Mouse (Mus musculus): ENCODE measurements at regions not wholly inside any gene's neighbourhood (a gene's known extent, or its start where the extent isn't known, plus 50 kb on each side); places are given as distances from the start of the nearest gene placed in this dataset.
A peak's percentile ranks its signal among the peaks of the same experiment; 100 is the strongest.

DNA sequence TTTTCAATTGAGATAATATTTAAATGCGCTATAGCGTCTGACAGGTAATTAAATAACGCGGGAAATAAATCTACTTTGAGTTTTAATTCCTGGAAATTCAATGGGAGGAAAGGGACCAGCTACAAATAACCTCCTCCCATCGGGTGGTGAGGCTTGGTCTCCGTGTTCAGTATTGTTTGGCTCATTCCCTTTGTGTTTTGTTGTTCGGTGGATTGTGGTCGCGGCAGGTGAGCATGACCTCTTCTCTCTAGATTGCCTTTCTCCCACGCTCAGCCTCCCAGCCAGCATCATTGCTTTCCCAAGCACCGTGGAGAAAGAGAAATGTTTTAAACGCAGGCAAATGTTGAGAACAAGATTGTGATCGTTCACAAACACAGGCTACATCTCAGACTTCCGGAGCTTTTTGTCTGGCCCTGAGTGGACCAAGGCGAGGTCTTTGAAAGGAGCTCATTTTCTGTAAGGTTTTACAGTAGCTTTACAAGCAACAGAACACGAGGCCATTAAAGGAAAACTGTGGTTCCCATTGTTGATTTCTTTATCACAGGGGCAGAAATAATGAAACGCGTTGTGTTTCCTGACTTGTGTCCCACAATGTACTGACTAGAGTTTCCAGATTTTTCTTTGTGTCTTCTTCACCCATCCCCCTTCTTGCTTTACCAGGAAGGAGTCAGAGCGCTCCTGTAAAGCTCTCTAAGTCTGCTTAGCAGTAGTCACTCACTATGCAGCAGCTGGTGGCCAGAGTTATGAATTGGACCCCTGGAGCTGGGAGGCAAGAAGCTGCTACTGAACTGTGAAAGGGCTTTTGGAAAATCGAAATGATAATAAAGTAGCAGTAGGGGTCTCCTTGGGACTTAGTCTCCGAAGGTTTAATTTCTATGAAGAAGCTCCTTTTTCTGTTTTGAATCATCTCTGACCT is 337.7 kb downstream of the Galc start:
- no peak for DNase-seq (ENCODE audit: low read depth, low spot score)

DNA sequence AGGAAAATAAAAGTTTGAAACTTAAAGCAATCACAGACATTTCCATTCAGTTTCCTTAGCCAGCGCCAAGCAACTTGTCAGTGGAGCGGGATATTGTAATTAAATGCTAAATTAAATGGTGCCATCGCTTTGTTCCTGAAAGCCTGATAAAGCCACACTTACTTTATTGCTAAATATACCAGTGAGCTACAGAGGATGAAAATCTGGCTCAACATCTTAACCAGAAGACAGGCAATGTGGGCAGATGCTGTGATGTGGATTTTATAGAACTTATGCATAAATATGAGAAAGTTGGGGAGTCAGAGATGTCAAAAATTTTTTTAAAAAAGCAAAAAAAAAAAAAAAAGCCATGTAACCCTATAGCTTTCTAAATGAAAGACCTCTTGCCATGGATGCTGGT is 340.8 kb downstream of the Galc start:
- no peak for DNase-seq (ENCODE audit: low read depth, low spot score)

- DNase-seq (ENCODE audit: low read depth, low spot score), result no peak
These were observed 344.2 kb downstream of the Galc start for GRCm38 (mm10) chr12:97915026-97915425.

- DNase-seq (ENCODE audit: low read depth, low spot score), result no peak
These were observed 346.5 kb downstream of the Galc start for GRCm38 (mm10) chr12:97912730-97913129.

DNA sequence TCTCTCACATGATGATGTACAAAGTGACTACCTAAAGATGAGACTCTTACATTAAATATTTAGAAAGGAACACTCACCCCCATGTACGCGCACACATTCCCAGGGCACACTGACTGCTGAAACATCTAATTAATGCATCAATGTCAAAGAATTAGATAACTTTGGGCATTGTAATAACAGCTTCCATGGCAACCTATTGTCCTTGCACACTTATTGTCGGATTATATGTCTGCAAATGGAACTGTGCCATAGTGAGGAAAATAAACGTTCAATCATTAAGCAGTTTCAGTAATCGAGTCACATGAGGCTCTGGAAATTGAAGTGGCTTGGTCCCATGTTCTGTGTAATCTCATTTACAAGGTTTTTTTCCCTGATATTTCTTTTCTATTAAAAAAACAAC is 360.0 kb downstream of the Galc start:
- no peak for DNase-seq (ENCODE audit: low read depth, low spot score)

DNA sequence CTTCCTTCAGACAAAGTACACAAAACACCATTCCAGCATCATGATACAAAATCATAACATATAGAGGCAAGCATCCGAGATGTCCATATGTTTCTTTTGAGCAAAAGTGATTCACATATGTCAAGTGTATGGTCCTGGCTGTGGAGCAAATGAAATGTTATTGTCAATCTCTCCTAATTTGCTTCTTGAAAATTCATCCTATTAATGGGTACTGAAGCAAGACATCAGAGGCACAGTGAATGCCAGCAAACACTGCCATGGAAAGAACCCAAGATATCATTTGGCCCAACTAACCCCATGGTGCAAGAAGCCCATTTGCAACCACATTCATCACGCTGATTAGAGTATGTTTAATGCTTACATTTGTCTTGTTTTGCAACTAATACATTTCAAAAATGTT is 361.1 kb downstream of the Galc start:
- no peak for DNase-seq (ENCODE audit: low read depth, low spot score)

- DNase-seq (ENCODE audit: low read depth, low spot score), result no peak
These were observed 363.3 kb downstream of the Galc start for GRCm38 (mm10) chr12:97895981-97896380.

- DNase-seq (ENCODE audit: low read depth, low spot score), result no peak
These were observed 370.3 kb downstream of the Galc start for GRCm38 (mm10) chr12:97888801-97889455.

GRCm38 (mm10) chr12:97888291-97888800 is 370.9 kb downstream of the Galc start:
- DNase-seq (ENCODE audit: low read depth, low spot score), result no peak

GRCm38 (mm10) chr12:97882439-97882838 is 376.8 kb downstream of the Galc start:
- DNase-seq (ENCODE audit: low read depth, low spot score), result no peak

DNA sequence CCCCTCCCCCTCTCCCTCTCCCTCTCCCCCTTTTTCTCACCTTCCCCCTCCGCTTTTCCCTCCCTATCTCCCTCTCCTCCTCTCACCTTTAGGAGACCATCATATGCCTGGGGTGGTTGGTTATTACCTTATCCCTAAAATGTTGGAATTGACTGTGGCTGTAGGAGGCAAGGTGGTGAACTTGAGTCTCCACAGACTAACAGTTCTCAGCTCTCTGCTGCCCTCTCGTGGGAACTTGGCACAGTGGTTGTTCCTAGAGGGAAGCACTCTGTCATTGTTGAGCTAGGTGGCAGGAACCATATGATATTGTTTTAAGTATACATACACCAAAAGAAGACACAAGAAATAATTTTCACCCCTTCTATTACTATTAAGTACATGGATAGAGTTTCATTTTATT is 386.9 kb downstream of the Galc start:
- DNase-seq (ENCODE audit: low read depth, low spot score), result peak; percentile 83

GRCm38 (mm10) chr12:97862921-97863320 is 396.3 kb downstream of the Galc start:
- DNase-seq (ENCODE audit: low read depth, low spot score), result no peak

GRCm38 (mm10) chr12:97836202-97836908 is 422.9 kb downstream of the Galc start:
- peak; percentile 35 for DNase-seq (ENCODE audit: low read depth, low spot score)

- no peak for DNase-seq (ENCODE audit: low read depth, low spot score)
These were observed 465.7 kb downstream of the Galc start for GRCm38 (mm10) chr12:97793364-97794120.

DNA sequence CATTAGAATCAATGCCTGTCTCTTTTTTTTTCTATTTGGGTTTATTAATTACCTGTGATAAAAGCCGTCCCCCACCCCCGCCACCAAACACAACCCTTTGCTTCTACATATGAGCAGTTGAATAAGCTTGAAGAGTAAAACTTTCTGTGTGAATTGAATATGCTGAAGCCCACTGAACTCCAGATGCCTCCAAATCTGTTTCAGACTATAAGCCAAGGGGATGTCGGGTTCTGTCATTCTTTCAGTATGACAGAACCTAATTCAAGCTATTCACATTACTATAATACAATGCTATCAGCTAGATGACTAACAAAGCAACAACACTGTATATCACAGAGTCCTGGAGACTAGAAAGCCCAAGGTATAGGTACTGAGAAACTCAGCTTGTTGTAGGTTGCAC is 475.8 kb downstream of the Galc start:
- DNase-seq (ENCODE audit: low read depth, low spot score), result no peak

DNA sequence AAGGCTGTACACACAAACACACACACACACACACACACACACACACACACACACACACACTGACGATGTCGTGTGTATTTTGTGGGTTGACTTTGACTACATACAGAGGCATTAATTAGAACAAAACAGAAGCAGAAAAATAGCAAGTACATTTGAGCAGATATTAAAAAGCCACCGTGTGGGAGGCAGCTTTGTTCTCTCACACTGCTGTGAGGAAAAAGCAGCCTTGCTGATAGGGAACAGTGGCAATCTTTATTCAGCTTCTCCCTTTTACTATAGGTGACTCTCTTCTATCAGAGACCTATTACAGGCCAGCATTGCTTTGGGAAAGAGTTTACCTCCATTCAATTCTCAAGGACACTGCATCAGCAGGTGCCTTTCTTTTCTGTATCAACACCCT is 500.1 kb downstream of the Galc start:
- DNase-seq (ENCODE audit: low read depth, low spot score), result no peak

GRCm38 (mm10) chr12:97758624-97759023 is 500.6 kb downstream of the Galc start:
- DNase-seq (ENCODE audit: low read depth, low spot score), result no peak

DNA sequence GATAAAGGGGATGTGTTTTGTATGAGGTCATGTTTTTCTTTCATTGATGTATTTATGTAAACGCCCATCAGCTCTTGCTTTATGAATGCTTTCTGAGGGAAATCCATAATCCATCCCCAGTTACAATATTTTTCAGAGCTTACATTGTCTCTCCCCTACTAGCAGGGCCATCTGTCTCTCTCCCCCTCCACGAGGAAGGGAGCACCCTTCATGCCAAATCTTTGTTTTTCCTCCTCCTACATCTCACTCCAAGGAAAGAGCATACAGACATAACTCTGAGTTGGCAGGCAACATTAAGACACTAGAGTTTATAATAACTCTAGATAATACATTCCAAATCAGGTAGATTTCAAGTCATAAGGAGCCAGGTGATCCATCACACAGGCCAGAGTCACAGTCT is 509.1 kb downstream of the Galc start:
- no peak for DNase-seq (ENCODE audit: low read depth, low spot score)

DNA sequence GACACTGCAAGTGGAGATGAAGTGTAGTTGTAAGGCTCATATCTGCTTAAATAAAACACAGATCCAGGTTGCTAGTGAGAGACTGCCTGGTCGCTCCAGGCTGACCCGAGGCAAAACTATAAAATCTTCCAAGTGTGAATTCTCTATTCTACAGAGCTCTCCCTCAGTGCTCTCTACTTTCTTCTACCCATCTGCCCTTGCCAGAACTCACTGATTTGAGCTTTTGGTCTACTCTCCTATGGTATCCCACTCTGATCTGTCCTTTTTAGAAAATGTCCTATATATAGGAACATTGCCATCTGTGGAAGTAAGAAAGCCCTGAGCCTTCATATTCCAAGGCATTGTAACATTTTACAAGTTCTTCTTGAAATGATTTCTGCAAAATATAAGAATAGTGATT is 518.3 kb downstream of the Galc start:
- DNase-seq (ENCODE audit: low read depth, low spot score), result no peak

GRCm38 (mm10) chr12:97732078-97732580 is 527.1 kb downstream of the Galc start:
- no peak for DNase-seq (ENCODE audit: low read depth, low spot score)

DNA sequence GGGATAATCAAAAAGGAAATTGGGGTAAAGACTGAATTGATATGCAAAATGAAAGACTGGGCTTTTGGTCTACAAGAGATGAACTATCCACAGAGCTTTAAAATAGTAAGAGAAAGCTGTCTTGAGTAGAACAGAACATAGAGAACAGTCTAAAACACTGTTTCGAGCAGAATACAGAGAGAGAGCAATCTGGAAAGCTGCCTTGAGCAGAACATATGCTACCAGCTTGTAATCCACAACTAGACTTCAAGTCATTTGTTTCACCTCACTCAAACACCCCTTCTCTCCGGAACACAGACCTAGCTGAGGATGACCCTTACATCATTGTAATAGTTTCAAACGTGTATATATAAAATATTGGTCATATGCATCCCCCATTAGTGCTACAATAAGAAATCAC is 538.7 kb downstream of the Galc start:
- no peak for DNase-seq (ENCODE audit: low read depth, low spot score)
